Mouse (Mus musculus): ENCODE data around the gene Tprn. TPM values are rescaled to one million over a fixed set of nuclear protein-coding genes. Genes with fewer than 3 reads are reported as not detected.

The Tprn gene
- total RNA-seq, 2 experiments from 2014 or later: 21.5 to 23.8 TPM

DNA sequence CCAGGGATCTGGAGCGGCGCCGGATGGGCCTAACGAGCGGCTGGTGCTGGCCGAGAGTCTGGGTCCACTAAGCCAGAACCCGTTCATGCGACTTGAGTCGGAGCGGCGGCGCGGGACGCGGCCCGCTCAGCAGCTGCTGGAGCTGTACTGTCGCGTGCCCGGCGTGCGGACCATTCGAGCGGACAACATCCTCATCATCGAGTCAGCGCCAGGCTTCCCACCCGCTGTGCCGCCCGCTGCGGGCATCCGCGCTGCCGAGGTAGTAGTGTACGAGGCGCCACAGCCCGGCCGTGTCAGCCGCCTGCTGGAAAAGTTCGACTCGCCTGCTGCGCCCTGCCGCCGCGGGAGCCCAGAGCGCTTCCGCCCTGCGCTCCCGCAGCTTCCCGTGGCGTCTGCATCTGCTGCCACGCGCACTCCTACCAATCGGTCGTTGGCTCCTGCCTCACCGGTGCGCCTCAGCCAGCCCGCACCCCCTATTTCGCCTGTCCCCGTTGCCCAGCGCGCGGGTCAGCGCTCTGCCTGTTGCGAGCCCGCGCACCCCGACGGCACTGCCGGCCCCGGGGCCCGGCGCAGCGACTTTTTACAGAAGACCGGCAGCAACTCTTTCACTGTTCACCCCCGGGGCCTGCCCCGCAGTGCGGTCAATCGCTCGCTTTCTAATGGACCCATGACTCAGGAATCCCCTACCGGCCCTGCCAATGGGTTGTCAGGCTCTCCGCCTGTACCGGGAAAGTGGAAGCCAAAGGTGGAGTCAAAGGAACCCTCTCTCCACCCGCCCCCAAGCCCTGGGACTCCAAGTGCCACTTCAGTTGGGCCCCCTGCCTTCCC lies 591 bp downstream of the Tprn start:
- peak overlapping the region; percentile 95 for H3K4me3 ChIP-seq
- H3K27ac ChIP-seq: peak overlapping the region; percentile 88
- no peak for DNase-seq (ENCODE audit: low spot score in 2 of 2)
- no peak for TF ChIP-seq CTCF (conservative IDR thresholded peaks at IDR 0.05)

DNA sequence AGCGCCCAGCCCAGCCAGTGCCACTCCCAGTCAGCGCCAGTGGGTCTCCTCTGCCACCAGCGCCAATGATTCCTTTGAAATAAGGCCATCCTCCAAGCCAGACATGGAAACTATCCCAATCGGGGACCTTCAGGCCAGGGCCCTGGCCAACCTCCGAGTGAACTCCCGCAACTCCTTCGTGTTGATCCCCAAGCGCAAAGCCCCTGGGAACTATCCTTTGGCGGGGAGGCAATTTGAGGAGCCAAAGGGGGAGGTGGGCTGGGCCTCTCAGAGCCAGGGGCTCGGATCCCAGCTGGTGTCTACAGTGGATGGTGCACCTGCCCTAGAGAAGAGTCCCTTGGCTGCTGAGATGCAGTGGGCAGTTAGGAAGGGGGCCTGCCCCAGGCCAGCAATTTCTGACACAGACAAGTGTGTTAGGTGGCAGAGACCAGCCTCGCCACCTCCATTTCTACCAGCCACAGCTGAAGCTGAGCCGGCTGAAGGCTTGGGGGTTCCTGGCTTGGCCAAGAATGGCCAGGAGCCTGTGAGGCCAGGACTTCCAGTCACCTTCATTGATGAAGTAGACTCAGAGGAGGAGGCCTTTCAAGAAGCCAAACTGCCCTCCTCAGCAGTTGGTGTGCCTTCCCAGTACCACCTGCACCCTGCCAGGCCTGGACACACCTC lies 1.3 kb downstream of the Tprn start:
- no peak for TF ChIP-seq CTCF (conservative IDR thresholded peaks at IDR 0.05)
- Histone ChIP-seq H3K4me3 (peak overlapping the region; percentile 95), H3K27ac (peak overlapping the region; percentile 88)
- no peak for DNase-seq (ENCODE audit: low spot score in 2 of 2)

DNA sequence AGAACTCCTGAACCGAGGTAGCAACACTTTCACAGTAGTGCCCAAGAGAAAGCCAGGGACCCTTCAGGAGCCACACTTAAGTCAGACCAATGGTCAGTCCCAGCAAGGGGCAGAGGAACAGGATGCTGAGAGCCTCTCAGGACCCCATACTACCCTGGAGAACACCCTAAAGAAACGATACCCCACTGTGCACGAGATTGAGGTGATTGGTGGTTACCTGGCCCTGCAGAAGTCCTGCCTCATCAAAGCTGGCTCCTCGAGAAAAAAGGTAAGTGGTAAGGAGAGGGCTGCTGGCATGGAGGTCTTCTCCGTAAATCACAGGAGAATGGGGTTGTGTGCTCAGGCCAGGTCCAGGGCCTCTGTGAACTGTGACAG lies 1.9 kb downstream of the Tprn start:
- TF ChIP-seq CTCF (conservative IDR thresholded peaks at IDR 0.05): no peak
- Histone ChIP-seq H3K27ac (peak overlapping the region; percentile 88), H3K4me3 (peak overlapping the region; percentile 95)
- no peak for DNase-seq (ENCODE audit: low spot score in 2 of 2)

- TF ChIP-seq CTCF (conservative IDR thresholded peaks at IDR 0.05): no peak
- Histone ChIP-seq H3K27ac (peak overlapping the region; percentile 88), H3K4me3 (peak overlapping the region; percentile 95)
- DNase-seq (ENCODE audit: low spot score in 2 of 2): no peak
These were observed 2.4 kb downstream of the Tprn start for GRCm38 (mm10) chr2:25264851-25265250.

GRCm38 (mm10) chr2:25265897-25266656 lies 3.7 kb downstream of the Tprn start:
- peak overlapping the region; percentile 88 for H3K27ac ChIP-seq
- H3K4me3 ChIP-seq: peak overlapping the region; percentile 34
- DNase-seq (ENCODE audit: low spot score in 2 of 2): peak in 1 of 2 experiments; percentile 30
- no peak for TF ChIP-seq CTCF (conservative IDR thresholded peaks at IDR 0.05)

DNA sequence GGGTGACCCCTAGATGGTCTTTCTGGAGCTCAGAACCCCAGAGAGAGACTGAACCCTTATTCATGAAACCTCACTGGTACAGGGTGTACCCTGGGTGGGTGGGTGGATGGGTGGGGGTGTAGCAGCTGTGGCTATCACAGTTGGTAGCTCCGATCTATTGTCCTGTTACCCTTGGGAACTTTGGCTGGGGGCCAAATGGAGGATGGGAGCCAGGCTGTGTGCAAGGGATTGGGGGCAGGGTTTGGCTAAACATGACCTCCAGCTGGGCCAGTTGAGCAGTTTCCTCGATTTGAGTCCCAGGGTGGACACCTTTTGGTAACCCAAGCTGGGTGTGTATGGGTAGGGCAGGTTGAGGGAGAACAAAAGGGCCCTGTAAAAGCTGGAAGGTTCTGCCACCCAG lies 4.3 kb downstream of the Tprn start:
- peak; percentile 52 to 62 for DNase-seq (ENCODE audit: low spot score in 2 of 2)
- peak overlapping the region; percentile 88 for H3K27ac ChIP-seq
- TF ChIP-seq CTCF (conservative IDR thresholded peaks at IDR 0.05): no peak
- peak overlapping the region; percentile 34 for H3K4me3 ChIP-seq

DNA sequence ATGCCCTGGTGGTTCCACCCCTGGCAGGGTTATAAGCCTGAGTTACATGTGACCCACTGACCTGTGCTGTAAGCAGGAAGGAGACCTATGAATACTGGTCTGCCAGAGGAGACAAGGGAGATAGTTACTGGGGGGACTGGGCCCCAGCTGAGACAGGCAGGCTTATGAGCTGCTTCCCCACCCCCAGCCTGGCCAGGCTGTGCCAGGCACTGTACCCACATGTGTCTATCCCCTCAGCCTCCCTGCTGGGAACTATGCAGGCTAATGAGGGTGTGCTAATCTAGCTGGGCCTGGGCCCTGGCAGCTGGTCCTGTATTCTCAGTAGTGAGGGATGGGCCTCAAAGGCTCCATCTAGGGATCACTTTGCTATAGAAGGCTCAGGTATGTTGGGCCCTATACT lies 4.8 kb downstream of the Tprn start:
- DNase-seq (ENCODE audit: low spot score in 2 of 2): peak; percentile 34 to 38

GRCm38 (mm10) chr2:25267746-25268309 lies 5.4 kb downstream of the Tprn start:
- no peak for DNase-seq (ENCODE audit: low spot score in 2 of 2)
- peak overlapping the region; percentile 88 for H3K27ac ChIP-seq
- no peak overlapping the region; the same call in 1 of the 2 replicates for H3K4me3 ChIP-seq
- no peak for TF ChIP-seq CTCF (conservative IDR thresholded peaks at IDR 0.05)

More for the DNA sequence above, 4.8 kb downstream of the Tprn start:
- peak overlapping the region; percentile 88 for H3K27ac ChIP-seq
- no peak for TF ChIP-seq CTCF (conservative IDR thresholded peaks at IDR 0.05)
- H3K4me3 ChIP-seq: no peak overlapping the region

GRCm38 (mm10) chr2:25271827-25272511 lies 9.6 kb downstream of the Tprn start, which contains the start of the genes Ssna1 and Anapc2:
Gene Ssna1 (minus strand): TSS chr2:25272438.
Gene Anapc2 (plus strand): TSS chr2:25272478.
- TF ChIP-seq CTCF (conservative IDR thresholded peaks at IDR 0.05): peak; percentile 60
- DNase-seq (ENCODE audit: low spot score in 2 of 2): peak; percentile 95 to 98
- Histone ChIP-seq H3K4me3 (peak within 1 kb of the TSS; percentile 96), H3K27ac (peak within 1 kb of the TSS; percentile 89)

DNA sequence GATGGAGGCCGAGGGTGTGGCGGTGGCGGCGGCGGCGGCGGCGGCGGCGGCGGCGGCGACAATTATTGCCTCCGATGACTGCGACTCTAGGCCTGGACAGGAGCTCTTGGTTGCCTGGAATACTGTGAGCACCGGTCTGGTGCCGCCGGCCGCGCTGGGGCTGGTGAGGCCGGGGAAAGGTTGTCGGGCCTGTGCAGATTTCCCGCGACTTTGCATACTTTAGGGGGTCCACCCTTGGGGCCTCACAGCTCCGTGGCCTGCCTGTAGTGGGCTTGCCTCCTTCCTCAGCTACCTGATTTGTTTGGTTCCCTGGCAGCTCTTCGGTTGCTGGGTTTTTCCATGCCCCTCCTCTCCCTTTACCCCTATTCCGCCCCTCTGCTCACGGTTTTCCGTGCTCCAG lies 10.1 kb downstream of the Tprn start:
- no peak for TF ChIP-seq CTCF (conservative IDR thresholded peaks at IDR 0.05)
- no peak for DNase-seq (ENCODE audit: low spot score in 2 of 2)
- peak overlapping the region; percentile 96 for H3K4me3 ChIP-seq
- peak overlapping the region; percentile 89 for H3K27ac ChIP-seq

- Histone ChIP-seq H3K4me3 (peak overlapping the region; percentile 96), H3K27ac (peak overlapping the region; percentile 89; the same call in 1 of the 2 replicates)
- DNase-seq (ENCODE audit: low spot score in 2 of 2): no peak
- TF ChIP-seq CTCF (conservative IDR thresholded peaks at IDR 0.05): no peak
These were observed 10.6 kb downstream of the Tprn start for GRCm38 (mm10) chr2:25273010-25273409.

Measured in layer of hippocampus, adult 2 months (tissue).